Mouse (Mus musculus) embryonic stem cell, embryonic (primary cell): Measurements from ENCODE around the gene Apol8.
"Not testable (repeated sequence)": the region's sequence is repeated elsewhere in the genome, so short reads cannot be mapped to it uniquely, and the experiment has no call there.

Experiments
- CTCF ChIA-PET, 4 experiments: fragments of 300-600 bp in 2 of 4; fragments of 350-600 bp in 2 of 4; sonication (Branson Sonifier 250); formaldehyde crosslinking; loops; one replicate each; lab custom pipeline; 2022; ENCODE audit warnings: inconsistent platforms in 2 of 4; lab: Charles Lee
- POLR2A ChIA-PET, 4 experiments: fragments of 300-600 bp in 2 of 4; fragments of 350-600 bp in 2 of 4; sonication (Branson Sonifier 250); formaldehyde crosslinking; loops; one replicate each; lab custom pipeline; 2022; ENCODE audit warnings: antibody characterized with exemption in 4 of 4, inconsistent platforms in 1 of 4; lab: Charles Lee

Apol8 gene

DNA sequence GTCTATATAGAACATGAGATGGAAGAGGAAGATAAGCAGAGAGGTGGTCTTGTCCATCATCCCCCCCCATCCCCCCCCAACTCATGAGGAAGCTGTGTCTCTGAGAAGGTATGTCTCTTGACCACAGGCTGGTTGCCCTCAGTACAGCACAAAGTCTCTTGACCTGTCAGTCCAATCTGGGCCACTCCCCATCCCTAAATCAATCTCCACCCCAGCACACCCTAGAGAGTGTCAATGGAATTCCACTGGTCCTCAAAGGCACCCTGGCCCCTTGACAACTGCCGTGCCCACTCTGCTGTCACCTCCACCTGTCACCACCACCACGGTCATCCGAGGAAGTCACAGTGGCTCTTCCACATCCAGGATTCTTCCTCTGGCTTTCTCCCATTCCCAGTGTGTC lies 8.4 kb downstream of the Apol8 start:
- POLR2A ChIA-PET, result interaction anchor here in 2 of 4 experiments (1.0 to 2.4 kb wide), 2 partner anchors 9 to 169 kb away, joined by 4 to 6 read pairs; no protein-coding TSS in a partner anchor
- CTCF ChIA-PET, result interaction anchor here in 3 of 4 experiments (0.6 to 2.8 kb wide), 7 partner anchors 13 to 1238 kb away, joined by 3 to 10 read pairs (median 3); no protein-coding TSS in a partner anchor

DNA sequence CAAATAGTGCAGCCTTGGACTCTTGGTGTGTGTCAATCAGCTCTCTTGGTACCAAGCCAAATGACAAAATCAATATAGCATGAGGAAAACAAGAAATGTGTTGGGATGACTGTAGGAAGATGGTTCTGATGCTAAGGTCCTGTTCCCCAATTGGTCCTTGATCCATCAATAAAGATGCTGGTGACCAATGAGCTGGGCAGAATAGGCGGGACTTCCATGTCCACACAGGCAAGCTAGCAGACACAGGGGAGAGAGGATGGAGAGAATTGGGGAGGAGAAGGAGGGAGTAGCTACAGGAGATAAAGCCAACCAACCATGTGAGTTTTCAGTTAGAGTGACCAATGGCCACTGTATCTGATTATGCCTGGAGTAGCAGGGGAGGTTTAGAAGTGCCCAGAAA lies 10.5 kb downstream of the Apol8 start:
- ChIA-PET POLR2A (interaction anchor here in 1 of 4 experiments (0.6 kb wide), 1 partner anchor 1106 kb away, joined by 4 read pairs; no protein-coding TSS in a partner anchor), CTCF (interaction anchor here in 2 of 4 experiments (1.0 to 1.5 kb wide), 4 partner anchors 10 to 188 kb away, joined by 3 to 5 read pairs (median 3); partner anchors contain the start of gene Apol8 (in 2 of the 2))

DNA sequence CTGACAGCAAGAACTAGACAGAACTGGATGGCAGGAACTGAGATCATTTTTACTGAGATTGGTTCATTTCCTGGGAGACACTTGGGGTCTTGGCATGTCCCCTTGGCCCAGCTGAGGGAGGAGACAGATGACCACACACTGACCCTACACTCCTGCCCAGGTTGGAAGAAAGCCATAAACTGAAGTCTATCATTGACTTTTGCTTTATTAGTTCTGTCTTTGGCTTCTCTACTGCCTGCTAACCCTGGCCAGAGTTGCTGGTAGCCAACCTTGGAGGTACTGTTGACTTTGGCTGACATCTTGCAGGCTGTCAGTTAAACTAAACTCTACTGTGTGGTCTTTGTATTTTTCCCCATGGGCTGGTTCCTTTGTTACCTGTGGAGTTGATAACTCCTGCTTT lies 11.7 kb downstream of the Apol8 start:
- ChIA-PET CTCF (no interaction called here), POLR2A (no interaction called here)

DNA sequence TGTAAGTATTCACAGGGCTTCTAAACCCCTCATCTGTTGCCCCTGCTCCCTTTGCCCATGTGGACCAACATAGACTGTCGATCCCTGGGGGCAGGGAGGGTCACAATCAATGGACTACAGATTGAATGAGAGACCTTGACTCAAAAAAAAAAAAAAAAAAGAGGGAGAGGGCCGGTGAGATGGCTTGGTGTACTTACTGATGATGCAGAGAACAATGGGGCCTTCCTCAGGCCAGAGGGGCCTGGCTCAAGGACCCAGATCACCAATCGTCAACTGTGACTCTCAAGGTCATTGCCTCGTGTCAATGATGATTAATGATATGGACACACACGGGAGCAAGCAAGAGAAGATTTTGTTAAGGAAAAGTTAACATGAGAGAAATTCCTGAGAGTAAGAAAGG lies 12.2 kb downstream of the Apol8 start:
- ChIA-PET CTCF (no interaction called here), POLR2A (no interaction called here)

DNA sequence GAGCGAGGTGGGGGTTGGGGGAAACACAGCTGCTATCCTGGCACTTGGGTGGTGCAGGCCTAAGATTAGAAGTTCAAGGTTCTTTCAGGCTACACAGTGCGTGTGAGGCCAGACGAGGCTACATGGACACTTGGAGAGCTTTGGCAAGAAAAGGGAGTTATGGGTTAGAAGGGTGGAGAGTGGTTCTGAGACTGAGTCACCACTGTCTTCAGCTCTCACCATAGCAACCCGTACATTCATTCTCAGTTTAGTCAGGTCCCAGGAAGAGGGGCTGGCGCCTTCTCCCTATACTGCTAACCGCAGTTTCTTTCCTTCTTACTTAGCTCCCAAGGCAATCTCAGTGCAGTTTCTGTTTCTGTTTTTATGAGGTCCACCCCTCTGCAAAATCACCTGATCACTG lies 15.2 kb downstream of the Apol8 start:
- POLR2A ChIA-PET, result not testable (repeated sequence)
- CTCF ChIA-PET, result interaction anchor here in 3 of 4 experiments (0.9 to 2.0 kb wide), 10 partner anchors 8 to 498 kb away, joined by 3 to 11 read pairs (median 6); partner anchors contain the start of gene Apol8 (in 2 of the 3)

DNA sequence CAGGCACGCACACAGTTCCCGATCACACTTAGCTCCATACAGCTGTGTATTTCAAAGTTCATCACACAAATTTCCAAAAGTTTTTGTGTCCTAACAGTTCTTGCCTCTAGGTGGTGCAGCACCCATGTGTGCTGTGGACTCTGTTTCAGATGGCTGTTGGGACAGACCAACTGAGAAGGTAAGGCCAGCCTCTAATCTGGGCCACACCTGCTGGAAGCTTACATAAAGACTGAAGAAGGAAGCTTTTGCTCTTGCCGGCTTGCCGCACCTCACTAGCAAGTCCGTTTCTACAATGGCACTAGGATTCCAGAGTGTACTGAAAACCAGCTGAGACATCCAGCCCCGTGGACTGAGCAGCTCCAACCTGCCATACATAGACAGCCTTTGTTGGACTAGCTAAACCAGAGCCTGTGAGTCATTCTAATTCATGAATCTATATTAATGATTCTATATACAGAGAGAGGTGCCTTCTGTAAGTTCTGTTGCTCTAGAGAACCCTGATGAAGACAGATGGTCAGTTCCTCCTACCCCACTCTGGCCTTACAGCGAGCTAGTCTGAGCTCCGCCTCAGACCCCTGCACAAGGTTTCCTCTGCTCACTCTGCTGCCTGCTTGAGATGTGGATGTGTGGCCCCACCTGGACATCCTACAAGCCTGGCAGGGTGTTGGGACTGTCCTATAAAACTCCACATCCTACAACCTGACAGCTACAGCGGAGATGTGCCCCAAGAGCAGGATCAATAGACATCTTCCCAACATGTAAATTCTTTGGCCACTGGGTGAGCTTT lies 16.1 kb downstream of the Apol8 start:
- ChIA-PET CTCF (interaction anchor here (0.6 to 2.0 kb wide), 24 partner anchors 9 to 1453 kb away, joined by 3 to 11 read pairs (median 4); partner anchors contain the start of gene Apol8 (in 2 of the 4)), POLR2A (interaction anchor here in 1 of 4 experiments (0.6 to 1.0 kb wide), 2 partner anchors 166 to 230 kb away, joined by 3 read pairs; partner anchors contain the start of gene Eif3d)

DNA sequence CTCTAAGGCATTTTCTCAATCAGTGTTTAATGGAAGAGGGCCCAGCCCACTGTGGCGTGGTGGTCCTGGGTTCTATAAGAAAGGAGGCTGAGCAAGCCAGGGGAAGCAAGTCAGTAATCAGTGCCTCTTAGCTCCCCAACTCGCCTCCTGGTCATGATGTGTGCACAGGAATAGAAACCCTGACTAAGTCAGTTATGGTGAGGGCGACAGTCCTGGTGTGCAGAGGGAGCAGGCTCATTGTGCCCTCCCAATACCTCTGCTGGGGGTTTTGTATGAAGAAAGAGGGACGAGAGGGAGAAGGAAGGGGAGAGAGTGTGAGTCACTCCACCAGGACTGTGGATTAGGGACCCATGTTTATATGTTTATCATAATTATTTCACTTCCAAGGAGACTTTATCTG lies 22.9 kb downstream of the Apol8 start:
- POLR2A ChIA-PET, result interaction anchor here in 1 of 4 experiments (0.6 kb wide), 1 partner anchor 188 kb away, joined by 4 read pairs; no protein-coding TSS in a partner anchor
- CTCF ChIA-PET, result not testable (repeated sequence)

DNA sequence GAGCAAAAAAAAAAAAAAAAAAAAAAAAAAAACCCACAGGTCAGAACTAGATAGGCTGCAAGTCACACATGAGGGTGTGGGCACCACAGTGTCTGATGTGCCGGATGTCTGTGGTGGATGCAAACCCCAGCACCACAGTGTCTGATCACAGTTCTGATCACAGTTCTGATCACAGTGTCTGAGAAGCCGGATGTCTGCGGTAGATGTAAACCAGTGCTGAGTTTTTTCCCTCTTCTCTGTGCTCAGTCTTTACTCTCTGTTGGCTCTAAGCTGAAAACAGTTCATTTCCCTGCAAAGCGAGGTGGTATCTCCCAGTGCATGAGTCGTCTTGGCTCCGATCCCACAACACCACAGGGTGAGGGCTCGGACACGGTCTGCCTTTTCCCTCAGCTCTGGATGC lies 23.4 kb downstream of the Apol8 start:
- POLR2A ChIA-PET, result interaction anchor here in 1 of 4 experiments (0.6 kb wide), 1 partner anchor 187 kb away, joined by 4 read pairs; no protein-coding TSS in a partner anchor
- CTCF ChIA-PET, result not testable (repeated sequence)

DNA sequence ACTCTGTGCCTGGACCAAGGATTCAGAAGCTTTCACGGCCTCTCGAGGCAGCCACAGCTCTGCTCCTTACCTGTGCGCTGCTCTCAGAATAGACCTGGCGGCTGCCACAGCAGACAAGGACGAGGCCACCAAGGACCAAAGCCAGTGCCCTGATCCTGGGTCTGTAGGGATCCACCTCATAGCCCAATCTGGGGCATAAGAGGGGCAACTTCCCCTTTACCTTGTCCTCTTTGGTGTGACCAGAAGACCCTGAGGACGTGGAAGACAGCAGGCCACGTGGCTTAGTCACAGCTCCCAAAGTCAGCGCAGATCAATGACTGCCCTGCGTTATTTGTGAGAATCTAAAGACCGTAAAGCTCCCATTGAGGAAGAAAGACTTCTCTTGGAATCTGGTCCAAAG lies 24.0 kb downstream of the Apol8 start:
- CTCF ChIA-PET, POLR2A ChIA-PET: not testable (repeated sequence)

DNA sequence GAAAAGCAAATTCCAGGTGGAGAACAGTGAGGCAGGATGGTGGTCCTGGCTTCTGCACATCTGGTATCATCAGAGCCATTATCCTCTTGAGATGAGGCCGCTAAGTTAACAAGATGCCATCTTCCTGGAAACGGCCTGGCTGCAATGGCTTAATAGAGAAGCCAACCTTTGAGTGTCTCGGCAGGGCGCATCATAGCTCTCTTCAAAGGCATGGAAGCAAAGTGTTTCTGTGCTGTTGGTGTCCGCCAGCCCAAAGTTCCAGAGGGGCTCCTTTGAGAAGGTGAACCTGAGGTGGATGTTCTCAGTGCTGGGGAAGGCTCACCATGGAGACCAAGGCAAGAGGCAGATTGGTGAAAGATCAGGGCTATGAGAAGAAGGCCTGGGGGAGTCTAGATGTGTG lies 25.2 kb downstream of the Apol8 start:
- POLR2A ChIA-PET, result no interaction called here

DNA sequence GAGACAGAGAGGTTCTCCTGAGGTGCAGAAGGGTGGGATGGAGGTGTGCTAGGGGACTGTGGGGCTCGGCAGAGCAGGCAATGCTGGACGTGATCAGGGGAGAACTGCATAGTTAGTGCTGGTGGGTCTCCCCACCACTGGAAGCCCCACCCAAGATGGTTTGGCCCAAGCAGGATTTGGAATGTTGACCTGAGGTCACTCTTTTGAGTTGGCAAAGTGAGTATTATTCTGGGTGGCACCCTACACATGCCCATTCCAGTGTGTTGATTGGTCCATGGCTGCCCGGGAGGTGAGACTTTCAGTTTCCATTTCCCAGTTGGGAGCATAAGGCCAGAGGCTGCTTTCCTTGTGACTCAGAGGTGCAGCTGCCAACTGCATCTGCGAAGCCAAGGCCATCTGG lies 28.1 kb downstream of the Apol8 start, which contains the start of gene Apol9b:
TSS of gene Apol9b (plus strand) at position 301 of the 400 bp plus-strand sequence.
- CTCF ChIA-PET, result not testable (repeated sequence)
- POLR2A ChIA-PET, result interaction anchor here in 1 of 4 experiments (0.5 kb wide), 1 partner anchor 196 kb away, joined by 3 read pairs; no protein-coding TSS in a partner anchor

More for the DNA sequence above, 25.2 kb downstream of the Apol8 start:
- CTCF ChIA-PET, result no interaction called here

DNA sequence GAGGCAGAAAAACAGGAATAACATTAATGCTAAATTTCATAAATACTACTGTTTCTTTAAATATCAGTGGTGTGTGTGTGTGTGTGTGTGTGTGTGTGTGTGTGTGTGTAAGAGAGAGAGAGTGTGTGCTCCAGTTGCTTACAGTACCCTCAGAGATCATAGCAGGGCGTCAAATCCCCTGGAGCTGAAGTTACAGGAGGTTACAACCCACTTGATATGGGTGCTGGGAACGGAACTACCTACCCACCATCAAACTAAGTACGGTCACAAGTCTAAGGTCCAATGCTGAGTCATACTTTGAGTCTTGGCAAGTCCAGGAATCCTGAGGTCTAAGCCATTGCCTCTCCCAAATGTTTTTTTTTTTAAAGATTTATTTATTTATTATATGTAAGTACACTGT lies 29.1 kb downstream of the Apol8 start:
- CTCF ChIA-PET, POLR2A ChIA-PET: not testable (repeated sequence)

DNA sequence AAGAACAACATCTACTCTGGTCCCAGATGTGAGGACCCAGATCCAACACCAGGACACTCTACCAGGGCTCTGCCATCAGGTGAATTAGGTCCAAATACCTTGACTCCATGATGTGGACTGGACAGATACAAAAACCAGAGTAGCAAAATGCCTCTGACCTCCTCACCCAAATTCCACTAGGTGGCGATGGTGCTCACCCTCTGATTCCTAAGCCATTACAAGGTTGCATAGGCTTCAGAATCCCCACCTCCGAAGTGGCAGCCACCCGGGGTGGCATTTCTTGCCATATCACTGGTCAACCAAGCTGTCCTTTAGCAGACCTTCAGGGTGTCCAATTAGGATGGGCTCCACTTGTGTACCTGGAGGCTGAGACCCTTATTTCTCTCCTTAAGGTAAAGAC lies 29.7 kb downstream of the Apol8 start:
- CTCF ChIA-PET, POLR2A ChIA-PET: not testable (repeated sequence)

DNA sequence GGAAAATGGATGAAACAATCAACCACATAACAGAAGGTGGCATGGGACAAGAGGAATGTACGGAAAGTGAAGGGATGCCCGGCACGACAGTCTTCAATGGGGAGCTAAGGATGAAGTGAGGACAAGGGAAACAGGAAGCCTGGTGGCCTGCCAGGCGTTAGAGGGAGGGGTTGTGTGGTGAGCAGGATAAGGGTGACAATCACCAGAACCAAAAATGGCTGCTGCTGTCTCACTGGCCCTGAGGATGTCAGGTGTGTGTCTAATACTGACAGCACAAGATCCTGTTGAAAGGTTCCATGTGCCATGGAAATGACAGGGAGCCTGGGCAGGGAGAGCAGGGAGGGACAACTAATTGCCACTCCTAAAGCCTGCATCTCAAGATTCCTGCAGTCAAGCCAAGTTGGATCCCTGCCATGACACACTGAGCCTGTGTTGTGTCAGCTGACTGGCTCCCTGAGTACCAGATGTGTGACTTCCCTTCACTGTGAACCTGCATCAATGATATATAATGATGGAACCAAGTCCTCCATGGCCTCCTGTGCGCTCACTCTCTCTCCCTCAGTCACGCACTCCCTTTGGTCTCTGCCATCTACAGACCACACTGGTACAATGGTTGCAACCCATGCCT lies 31.3 kb downstream of the Apol8 start:
- CTCF ChIA-PET, POLR2A ChIA-PET: not testable (repeated sequence)

DNA sequence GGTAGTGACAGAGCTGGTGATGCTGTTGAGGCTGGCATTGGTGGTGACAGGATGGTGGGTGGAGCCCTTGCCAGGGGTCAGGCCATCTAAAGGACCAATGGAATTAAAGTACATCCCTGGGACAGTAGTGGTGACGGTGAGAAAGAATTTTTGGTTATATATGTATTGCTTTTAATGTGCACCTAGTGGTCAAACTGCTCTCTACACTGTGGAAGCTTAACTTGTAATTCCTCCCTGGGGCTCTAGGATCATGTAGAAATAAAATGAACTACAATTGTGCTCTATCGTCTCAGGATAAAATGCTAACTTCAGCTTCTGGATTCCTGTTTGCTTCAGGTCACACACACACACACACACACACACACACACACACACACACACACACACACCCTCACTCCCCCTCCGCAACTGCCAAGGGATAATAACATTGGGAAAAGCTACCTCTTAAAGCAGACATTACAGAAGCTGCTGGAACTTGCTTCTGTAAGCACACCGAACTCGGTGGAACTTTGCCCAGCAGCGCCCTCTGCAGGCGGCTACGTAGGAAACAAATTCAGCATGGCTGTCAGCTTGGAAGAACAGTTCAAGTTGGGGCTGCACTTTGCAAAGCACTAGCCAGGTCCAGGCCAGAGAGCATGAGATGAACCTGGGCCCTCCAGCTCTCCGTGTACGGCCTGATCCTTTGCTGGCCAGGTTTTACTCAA lies 32.4 kb downstream of the Apol8 start:
- POLR2A ChIA-PET, CTCF ChIA-PET: not testable (repeated sequence)

DNA sequence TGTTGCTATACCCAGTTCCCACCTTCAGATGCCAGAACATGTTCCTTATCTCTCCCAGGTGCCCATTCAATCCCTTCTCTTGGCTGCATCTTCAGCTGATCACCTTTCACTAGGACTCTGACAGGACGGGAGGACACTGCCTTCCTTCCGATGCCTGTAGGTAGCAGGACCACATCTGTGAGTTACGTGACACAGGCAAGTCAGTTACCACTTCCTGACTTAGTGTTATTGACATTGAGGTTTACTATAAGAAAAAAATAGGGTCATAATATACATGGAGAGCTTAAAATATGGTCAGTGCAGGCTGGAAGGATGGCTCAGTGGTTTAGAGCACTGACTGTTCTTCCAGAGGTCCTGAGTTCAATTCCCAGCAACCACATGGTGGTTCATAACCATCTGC lies 35.3 kb downstream of the Apol8 start:
- POLR2A ChIA-PET, CTCF ChIA-PET: not testable (repeated sequence)

DNA sequence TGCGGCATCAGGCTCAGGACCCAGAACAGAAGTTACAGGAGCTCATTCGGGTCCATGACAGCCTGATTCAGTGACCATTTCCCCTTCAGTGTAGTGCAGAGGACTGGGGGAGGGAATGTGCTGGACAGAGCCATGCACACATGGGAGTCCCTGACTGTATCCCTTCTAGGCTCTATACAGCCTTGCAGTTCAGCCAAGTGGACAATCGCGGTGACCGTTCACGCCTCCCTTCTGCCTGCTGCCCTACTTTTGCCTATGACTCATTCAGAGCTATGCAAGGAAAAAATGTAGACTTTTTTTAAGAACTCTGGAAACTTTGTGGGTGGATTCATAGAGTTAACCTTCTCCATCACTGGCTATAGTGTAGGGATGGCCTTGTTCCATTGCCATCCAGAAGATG lies 38.6 kb downstream of the Apol8 start:
- POLR2A ChIA-PET, CTCF ChIA-PET: not testable (repeated sequence)

DNA sequence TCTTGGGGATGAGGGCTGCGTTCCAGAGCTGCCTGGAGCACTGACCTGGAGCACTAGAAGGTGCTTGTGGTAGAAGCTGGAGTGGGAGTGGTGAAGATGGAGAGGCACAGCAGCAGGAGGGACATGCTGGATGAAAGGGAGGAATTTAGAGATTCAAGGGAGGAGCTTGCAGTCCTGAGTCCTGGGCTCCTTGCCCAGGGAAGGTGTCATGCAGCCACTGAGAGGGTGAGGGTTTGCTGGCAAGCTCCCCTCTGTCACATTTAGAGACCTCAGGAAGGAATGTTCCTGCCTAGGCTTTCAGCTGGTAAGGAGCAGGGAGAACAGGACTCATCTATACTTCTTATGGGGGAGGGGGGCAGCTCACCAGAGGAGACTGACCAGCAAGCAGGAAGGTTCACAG lies 47.9 kb downstream of the Apol8 start:
- POLR2A ChIA-PET, CTCF ChIA-PET: not testable (repeated sequence)

DNA sequence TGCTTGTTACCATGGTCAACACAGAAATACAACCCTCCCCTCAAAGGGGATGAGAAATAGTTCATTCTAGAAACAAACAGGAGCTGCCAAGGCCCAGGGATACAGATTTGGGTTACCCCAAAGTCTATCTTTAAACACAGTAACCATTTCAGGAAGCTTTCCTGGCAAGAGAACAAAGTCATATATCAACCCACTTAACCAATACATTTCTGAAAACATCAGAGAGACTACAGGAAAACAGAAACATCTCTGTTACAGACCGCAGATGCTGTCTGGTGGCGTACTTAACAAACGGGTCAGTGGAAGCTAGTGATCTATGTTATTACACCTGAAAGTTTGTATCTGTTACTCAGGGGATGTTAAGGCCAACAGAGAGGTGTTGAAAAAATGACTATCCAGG lies 51.5 kb downstream of the Apol8 start:
- CTCF ChIA-PET, POLR2A ChIA-PET: not testable (repeated sequence)
